Mouse (Mus musculus): ENCODE results near the gene Rgs3. TPM values are rescaled to one million over a fixed set of nuclear protein-coding genes. Genes with fewer than 3 reads are reported as not detected.

The Rgs3 gene
- polyA plus RNA-seq, 1 experiment from 2014 or later: 66.9 TPM

DNA sequence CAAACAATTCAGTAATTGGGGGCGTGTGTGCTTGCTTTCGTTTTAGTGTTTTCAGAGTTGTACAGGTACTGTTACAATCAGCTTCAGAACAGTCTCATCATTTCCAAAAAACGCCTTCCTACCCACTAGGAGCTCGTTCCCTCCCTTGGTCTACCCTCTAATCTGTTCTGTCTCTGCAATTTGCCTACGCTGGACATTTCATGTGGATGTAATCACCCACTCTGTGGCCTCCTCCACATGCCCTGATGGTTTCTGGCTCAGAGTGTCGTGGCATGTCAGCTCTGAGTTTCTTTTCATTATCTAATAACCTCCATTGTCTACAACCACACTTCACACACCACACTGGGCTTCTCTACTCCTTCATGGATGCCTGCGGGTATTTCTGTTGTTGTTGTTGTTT is 151.5 kb downstream of the Rgs3 start:
- no peaks in the 10 kb centered on the region for H3K36me3 ChIP-seq (ENCODE audit: control insufficient read depth, insufficient read depth, low read length)
- 85% methylated on average over 7 of the region's 7 CpGs for WGBS
- H3K9me3 ChIP-seq (replicated peaks; ENCODE audit: control insufficient read depth, low read length, poor library complexity, severe bottlenecking): no peaks in the 10 kb centered on the region
- ATAC-seq: no peak
- H3K4me1 ChIP-seq (ENCODE audit: control insufficient read depth, insufficient read depth, low read length): no peaks in the 10 kb centered on the region
- no peak overlapping the region for H3K4me2 ChIP-seq (ENCODE audit: low read length)
- no peak overlapping the region for H3K27ac ChIP-seq (ENCODE audit: low read length)
- no peak overlapping the region for H3K9ac ChIP-seq (ENCODE audit: low read depth, low read length)
- no peaks in the 10 kb centered on the region for H3K27me3 ChIP-seq (ENCODE audit: control insufficient read depth, insufficient read depth, low read depth, low read length)
- no peak overlapping the region for H3K4me3 ChIP-seq (ENCODE audit: low read depth, low read length)

DNA sequence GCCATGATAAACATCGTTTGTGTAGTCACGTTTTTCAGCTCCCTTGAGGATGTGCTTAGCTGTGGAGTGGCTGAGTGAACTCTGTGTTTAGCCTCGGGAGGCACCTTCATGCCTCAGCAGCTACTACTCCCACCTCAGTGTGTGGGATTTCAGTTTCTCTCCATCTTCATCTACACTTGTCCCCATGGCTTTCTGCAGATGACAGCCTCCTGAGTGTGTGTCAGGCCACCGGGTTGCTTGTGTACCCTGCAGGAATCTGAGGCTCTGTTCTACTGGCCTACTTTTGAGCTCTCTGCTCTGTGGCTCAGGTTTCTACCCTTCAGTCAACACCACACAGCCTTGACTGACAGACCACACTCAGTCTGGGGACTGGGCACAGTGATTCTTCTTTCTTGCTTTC is 151.9 kb downstream of the Rgs3 start:
- no peak overlapping the region for H3K27ac ChIP-seq (ENCODE audit: low read length)
- ATAC-seq: no peak
- no peaks in the 10 kb centered on the region for H3K27me3 ChIP-seq (ENCODE audit: control insufficient read depth, insufficient read depth, low read depth, low read length)
- H3K4me3 ChIP-seq (ENCODE audit: low read depth, low read length): no peak overlapping the region
- no peak overlapping the region for H3K9ac ChIP-seq (ENCODE audit: low read depth, low read length)
- no peaks in the 10 kb centered on the region for H3K4me1 ChIP-seq (ENCODE audit: control insufficient read depth, insufficient read depth, low read length)
- WGBS: 84% methylated on average over 4 of the region's 4 CpGs
- H3K4me2 ChIP-seq (ENCODE audit: low read length): no peak overlapping the region
- H3K9me3 ChIP-seq (replicated peaks; ENCODE audit: control insufficient read depth, low read length, poor library complexity, severe bottlenecking): no peaks in the 10 kb centered on the region
- H3K36me3 ChIP-seq (ENCODE audit: control insufficient read depth, insufficient read depth, low read length): no peaks in the 10 kb centered on the region

DNA sequence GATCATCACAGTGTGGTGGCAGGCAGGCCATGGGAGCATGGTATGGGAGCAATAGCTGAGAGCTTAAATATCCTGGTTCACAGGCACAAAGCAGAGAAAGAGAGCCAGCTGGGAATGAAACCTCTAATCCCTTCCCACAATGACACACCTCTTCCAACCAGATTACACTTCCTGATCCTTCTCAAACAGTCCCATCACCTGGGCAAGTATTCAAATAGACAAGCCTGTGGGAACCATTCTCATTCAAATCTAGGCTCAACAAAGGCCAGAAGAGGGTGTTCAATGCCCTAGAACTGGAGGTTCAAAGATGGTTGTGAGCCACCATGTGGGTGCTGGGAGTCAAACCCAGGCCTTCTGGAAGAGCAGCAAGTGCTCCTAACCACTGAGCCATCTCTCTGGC is 161.2 kb downstream of the Rgs3 start:
- Histone ChIP-seq H3K4me3 (ENCODE audit: low read depth, low read length) (no peak overlapping the region), H3K27ac (ENCODE audit: low read length) (no peak overlapping the region), H3K36me3 (ENCODE audit: control insufficient read depth, insufficient read depth, low read length) (no peaks in the 10 kb centered on the region), H3K4me2 (ENCODE audit: low read length) (no peak overlapping the region), H3K9ac (ENCODE audit: low read depth, low read length) (no peak overlapping the region), H3K9me3 (replicated peaks; ENCODE audit: control insufficient read depth, low read length, poor library complexity, severe bottlenecking) (no peaks in the 10 kb centered on the region), H3K27me3 (ENCODE audit: control insufficient read depth, insufficient read depth, low read depth, low read length) (no peaks in the 10 kb centered on the region), H3K4me1 (ENCODE audit: control insufficient read depth, insufficient read depth, low read length) (no peaks in the 10 kb centered on the region)
- no peak for ATAC-seq

DNA sequence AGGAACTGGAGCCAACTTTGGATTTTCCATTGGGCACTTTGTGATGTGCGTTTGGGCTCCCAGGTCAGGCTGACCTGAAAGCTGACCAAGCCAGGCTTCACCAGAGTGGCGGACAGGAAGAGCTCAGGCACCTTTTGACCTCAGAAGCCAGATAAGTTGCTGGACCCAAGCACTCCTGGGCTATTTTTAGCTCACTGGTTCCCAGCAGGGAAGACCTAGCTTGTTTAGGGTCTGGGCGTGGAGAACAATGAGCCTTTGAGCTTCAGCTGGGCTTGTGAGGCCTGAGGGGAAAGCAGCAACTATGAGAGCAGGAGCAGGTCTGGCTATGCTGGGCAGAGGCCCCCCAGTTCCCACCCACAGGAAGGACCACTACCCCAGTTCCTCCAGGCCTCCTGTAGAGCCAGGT is 162.4 kb downstream of the Rgs3 start:
- Histone ChIP-seq H3K27ac (ENCODE audit: low read length) (no peak overlapping the region), H3K4me1 (ENCODE audit: control insufficient read depth, insufficient read depth, low read length) (no peaks in the 10 kb centered on the region), H3K9ac (ENCODE audit: low read depth, low read length) (no peak overlapping the region), H3K36me3 (ENCODE audit: control insufficient read depth, insufficient read depth, low read length) (no peaks in the 10 kb centered on the region), H3K4me3 (ENCODE audit: low read depth, low read length) (no peak overlapping the region), H3K9me3 (replicated peaks; ENCODE audit: control insufficient read depth, low read length, poor library complexity, severe bottlenecking) (no peaks in the 10 kb centered on the region), H3K4me2 (ENCODE audit: low read length) (no peak overlapping the region), H3K27me3 (ENCODE audit: control insufficient read depth, insufficient read depth, low read depth, low read length) (no peaks in the 10 kb centered on the region)
- no peak for ATAC-seq
- WGBS: 36% methylated on average over 3 of the region's 3 CpGs

DNA sequence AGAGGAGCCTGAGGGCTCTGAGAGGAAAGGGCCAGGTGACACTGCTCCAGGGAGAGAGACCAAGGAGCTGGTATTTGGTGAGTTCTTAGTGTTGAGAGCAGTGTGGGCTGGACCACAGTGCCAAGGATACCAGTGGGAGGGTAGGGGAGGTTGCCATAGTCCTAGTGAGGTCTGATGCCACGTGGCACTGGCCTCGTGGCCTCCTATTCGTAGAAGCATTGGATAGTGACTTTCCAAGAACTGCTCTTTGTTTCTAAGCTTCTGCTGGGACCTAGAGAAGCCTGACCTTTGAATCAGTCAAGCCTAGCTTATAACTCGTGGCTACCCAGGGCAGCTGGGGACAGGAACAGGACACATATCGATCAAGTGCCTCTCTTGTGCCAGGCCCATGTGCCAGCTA is 164.1 kb downstream of the Rgs3 start:
- no peak overlapping the region for H3K4me2 ChIP-seq (ENCODE audit: low read length)
- WGBS: 88% methylated on average over 5 of the region's 5 CpGs
- H3K4me1 ChIP-seq (ENCODE audit: control insufficient read depth, insufficient read depth, low read length): no peaks in the 10 kb centered on the region; the same call in 1 of the 2 replicates
- H3K9me3 ChIP-seq (replicated peaks; ENCODE audit: control insufficient read depth, low read length, poor library complexity, severe bottlenecking): no peaks in the 10 kb centered on the region
- no peaks in the 10 kb centered on the region for H3K27me3 ChIP-seq (ENCODE audit: control insufficient read depth, insufficient read depth, low read depth, low read length)
- no peak for ATAC-seq
- H3K4me3 ChIP-seq (ENCODE audit: low read depth, low read length): no peak overlapping the region
- H3K36me3 ChIP-seq (ENCODE audit: control insufficient read depth, insufficient read depth, low read length): no peaks in the 10 kb centered on the region
- H3K27ac ChIP-seq (ENCODE audit: low read length): no peak overlapping the region
- H3K9ac ChIP-seq (ENCODE audit: low read depth, low read length): no peak overlapping the region

DNA sequence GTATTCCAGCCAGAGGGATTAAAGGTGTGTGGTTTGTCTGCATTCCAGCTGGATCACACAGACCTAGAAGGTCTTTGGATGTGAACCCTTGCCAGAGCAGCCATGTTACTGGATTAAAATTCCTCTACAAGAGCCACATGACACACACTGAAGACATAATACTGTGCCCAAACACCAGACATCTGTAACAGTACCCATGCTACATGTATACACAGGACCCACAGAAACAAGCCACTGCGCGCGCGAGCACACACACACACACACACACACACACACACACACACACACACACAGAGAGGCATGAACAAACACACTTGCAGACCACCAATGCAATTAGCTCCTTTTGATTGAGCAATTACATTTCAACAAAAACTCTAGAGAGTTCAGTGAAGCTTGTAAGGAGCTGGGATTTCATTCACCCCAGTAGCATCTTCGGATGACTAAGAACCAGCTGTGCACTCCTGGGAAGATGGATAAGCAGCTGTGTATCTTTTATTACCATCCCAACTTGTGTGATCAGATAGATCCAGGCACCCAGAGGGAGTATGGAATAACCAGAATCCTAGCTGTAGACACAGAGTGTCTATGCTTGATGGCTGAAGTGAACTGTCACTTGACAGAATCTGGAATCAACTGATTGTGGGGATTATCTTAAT is 166.8 kb downstream of the Rgs3 start:
- Histone ChIP-seq H3K27me3 (ENCODE audit: control insufficient read depth, insufficient read depth, low read depth, low read length) (no peaks in the 10 kb centered on the region), H3K4me3 (ENCODE audit: low read depth, low read length) (no peak overlapping the region), H3K36me3 (ENCODE audit: control insufficient read depth, insufficient read depth, low read length) (no peaks in the 10 kb centered on the region), H3K4me1 (ENCODE audit: control insufficient read depth, insufficient read depth, low read length) (no peaks in the 10 kb centered on the region; the same call in 1 of the 2 replicates), H3K9ac (ENCODE audit: low read depth, low read length) (no peak overlapping the region), H3K27ac (ENCODE audit: low read length) (no peak overlapping the region), H3K4me2 (ENCODE audit: low read length) (no peak overlapping the region), H3K9me3 (replicated peaks; ENCODE audit: control insufficient read depth, low read length, poor library complexity, severe bottlenecking) (no peaks in the 10 kb centered on the region)
- WGBS: 83% methylated on average over 5 of the region's 5 CpGs
- ATAC-seq: no peak

DNA sequence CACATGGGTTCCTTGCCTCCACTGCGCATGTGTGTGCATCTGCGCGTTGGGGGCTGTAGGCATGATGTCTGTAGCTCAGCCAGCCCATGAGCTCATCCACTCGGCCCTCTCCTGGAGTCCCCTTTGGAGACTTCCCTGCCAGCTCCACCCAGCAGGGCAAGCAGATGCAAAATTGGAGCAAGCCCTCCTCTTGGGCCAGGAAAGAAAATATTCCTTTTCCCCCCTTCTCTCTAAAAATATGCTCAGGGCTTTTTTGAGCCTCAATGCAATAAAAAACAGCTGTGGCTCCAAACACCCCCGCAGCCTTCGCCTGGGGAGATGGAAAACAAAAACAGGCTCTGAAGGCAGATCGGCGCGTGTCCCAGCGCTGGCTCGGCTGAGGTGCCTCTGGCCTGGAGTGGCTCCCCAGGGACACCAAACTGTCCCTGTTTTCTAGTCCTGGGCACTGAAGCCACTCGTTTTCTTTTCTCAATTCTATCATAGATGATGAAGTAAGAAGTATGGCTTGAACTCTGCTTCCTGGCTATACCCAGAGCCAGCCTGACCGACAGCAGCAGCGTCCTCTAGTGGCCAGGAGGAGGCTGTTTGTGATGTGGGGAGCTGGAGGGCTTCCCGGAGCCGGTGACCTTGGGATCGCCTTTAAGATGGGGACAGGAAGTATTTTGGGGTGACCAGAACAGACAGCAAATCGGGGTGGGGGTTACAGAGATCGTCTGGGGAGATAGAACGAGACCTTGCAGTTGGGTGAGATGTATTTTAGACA is 168.1 kb downstream of the Rgs3 start:
- Histone ChIP-seq H3K9me3 (replicated peaks; ENCODE audit: control insufficient read depth, low read length, poor library complexity, severe bottlenecking) (no peaks in the 10 kb centered on the region), H3K27me3 (ENCODE audit: control insufficient read depth, insufficient read depth, low read depth, low read length) (no peaks in the 10 kb centered on the region), H3K4me1 (ENCODE audit: control insufficient read depth, insufficient read depth, low read length) (no peaks in the 10 kb centered on the region; the same call in 1 of the 2 replicates), H3K27ac (ENCODE audit: low read length) (no peak overlapping the region), H3K9ac (ENCODE audit: low read depth, low read length) (no peak overlapping the region), H3K4me3 (ENCODE audit: low read depth, low read length) (no peak overlapping the region), H3K36me3 (ENCODE audit: control insufficient read depth, insufficient read depth, low read length) (no peaks in the 10 kb centered on the region), H3K4me2 (ENCODE audit: low read length) (no peak overlapping the region)
- WGBS: 74% methylated on average over 20 of the region's 20 CpGs
- no peak for ATAC-seq

DNA sequence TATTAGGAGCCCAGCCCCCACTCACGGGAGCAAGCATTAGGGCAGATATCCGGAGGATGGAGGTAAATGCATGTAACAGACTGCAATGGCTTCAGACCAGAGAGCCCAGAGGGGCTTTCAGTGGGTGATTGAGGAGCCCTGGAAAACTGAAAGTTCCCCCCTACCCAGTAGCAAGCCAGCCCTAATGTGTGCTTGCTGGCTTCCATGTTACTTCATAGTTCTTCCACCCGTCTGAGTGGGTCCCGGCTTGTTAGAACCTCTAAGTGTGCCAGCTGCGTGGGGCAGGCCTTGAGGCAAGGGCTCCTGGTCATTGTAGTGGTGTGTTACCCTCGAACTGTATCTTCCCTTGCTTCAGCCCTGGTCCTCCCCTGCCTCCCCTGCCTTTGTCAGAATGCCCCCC is 168.8 kb downstream of the Rgs3 start:
- Histone ChIP-seq H3K9me3 (replicated peaks; ENCODE audit: control insufficient read depth, low read length, poor library complexity, severe bottlenecking) (no peaks in the 10 kb centered on the region), H3K4me1 (ENCODE audit: control insufficient read depth, insufficient read depth, low read length) (peaks cover 2% of the 10 kb centered on the region), H3K9ac (ENCODE audit: low read depth, low read length) (no peak overlapping the region), H3K4me3 (ENCODE audit: low read depth, low read length) (no peak overlapping the region), H3K36me3 (ENCODE audit: control insufficient read depth, insufficient read depth, low read length) (no peaks in the 10 kb centered on the region), H3K4me2 (ENCODE audit: low read length) (no peak overlapping the region), H3K27ac (ENCODE audit: low read length) (no peak overlapping the region), H3K27me3 (ENCODE audit: control insufficient read depth, insufficient read depth, low read depth, low read length) (no peaks in the 10 kb centered on the region)
- 91% methylated on average over 6 of the region's 6 CpGs for WGBS
- ATAC-seq: no peak

DNA sequence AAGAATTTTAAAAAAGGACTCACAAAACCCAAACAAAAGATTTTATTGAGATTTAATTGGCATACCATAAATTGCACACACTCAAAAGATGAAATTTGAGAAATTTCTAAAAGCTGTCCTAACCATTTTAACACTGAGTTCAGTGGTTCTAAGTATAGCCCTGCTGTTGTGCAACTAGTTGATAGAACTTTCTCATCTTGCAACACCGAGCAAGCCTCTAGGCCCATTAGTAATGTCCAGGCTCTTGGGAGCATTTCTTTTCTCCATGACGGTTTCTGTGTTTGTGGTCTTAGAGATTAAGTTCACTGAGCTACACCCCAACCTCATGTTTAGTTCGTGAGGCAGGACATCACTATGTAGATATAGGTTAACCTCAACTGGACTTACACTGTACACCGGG is 169.5 kb downstream of the Rgs3 start:
- no peaks in the 10 kb centered on the region for H3K9me3 ChIP-seq (replicated peaks; ENCODE audit: control insufficient read depth, low read length, poor library complexity, severe bottlenecking)
- no peaks in the 10 kb centered on the region for H3K36me3 ChIP-seq (ENCODE audit: control insufficient read depth, insufficient read depth, low read length)
- H3K27ac ChIP-seq (ENCODE audit: low read length): no peak overlapping the region
- peaks cover 2% of the 10 kb centered on the region for H3K4me1 ChIP-seq (ENCODE audit: control insufficient read depth, insufficient read depth, low read length)
- H3K4me2 ChIP-seq (ENCODE audit: low read length): no peak overlapping the region
- H3K27me3 ChIP-seq (ENCODE audit: control insufficient read depth, insufficient read depth, low read depth, low read length): no peaks in the 10 kb centered on the region
- no peak overlapping the region for H3K4me3 ChIP-seq (ENCODE audit: low read depth, low read length)
- 87% methylated on average over 4 of the region's 4 CpGs for WGBS
- no peak overlapping the region for H3K9ac ChIP-seq (ENCODE audit: low read depth, low read length)
- no peak for ATAC-seq
